Mouse (Mus musculus): Measurements from ENCODE around the gene Crygc. TPM values are rescaled to one million over a fixed set of nuclear protein-coding genes. Genes with fewer than 3 reads are reported as not detected.

Gene Crygc
- total RNA-seq (2021), result not detected
- long read RNA-seq, result 0 reads

DNA sequence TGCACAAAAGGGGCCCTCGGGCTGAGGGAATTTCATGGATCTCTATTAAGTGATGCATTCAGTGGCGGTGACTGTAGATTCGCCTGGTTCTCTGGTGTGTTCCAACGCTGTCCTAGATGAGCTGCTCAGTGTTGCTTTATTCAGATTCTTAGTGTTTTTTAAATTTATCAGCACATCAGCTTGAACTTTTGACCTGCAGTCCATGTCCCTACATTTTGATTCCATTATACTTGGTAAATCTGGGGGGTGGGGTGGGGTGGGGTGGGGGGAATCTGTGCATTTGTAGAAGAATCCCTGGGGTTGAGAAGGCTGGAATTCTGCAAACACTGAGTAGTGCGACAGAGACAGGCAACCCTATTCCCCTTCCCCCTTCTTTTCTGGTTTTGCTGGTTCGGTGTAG, at the start of gene Crygc:
Crygc (minus strand) TSS at position 101 of the 400 bp plus-strand sequence.
- DNase-seq (ENCODE audit: low spot score in 2 of 2), result no peak

DNA sequence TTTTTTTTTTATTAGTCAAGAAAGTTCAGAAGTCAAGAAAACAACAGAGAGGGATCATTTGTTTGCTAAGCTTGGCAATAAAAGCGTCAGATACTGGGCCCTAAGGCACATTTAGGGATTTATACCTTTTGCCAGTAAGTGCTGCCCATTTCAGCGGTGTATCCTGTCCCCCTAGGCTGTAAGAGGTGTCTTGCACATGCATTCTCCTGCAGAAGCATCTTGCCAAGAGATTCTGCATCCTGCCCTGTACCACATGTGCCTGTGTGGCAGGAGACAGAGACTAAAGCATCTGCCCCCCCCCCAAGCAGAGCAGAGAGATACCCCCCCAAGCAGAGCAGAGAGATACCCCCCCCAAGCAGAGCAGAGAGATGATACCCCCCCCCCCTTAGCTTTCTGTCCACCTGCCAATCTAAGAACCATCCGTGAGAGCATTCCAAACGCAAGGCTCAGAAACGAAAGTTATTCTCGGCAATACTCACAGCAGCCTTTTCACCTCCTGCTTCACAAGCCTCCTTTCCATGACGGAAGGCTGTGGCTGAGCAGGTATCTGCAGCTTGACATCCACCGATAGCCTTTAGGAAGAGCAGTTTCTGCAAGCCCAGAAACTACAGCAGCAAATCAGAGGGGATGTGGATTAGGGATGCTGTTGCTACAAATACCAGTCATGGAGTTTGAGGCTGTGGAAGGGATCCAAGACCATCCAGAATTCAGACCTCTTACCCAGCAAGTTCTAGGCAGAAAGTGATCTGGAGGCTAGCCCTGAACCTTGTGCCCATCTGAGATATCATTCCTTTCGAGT, 49.3 kb upstream of the Crygc start, which contains the start of gene D630023F18Rik:
D630023F18Rik (minus strand) TSS at position 641 of the 799 bp plus-strand sequence.
- peak in 1 of 2 experiments; percentile 47 for DNase-seq (ENCODE audit: low spot score in 2 of 2)

DNA sequence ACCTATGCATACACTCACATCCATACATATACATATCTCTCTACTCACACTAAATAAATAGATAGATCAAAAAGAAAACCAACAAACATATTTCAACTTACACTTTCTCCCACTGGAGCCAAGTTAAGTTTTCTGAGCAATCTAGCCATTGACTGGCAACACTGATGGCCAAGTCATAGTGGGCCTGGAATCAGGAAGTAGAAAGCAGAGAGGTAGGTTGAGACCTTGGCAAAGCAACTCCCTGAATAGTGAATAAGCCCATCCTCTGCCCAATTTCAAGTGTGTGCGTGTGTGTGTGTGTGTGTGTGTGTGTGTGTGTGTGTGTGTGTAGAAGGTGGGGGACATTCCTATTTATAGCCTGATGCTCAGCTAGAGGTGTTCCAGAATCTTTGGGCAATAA, 45.9 kb upstream of the Crygc start, which contains the start of gene Gm28845:
Gm28845 (minus strand) TSS at position 121 of the 400 bp plus-strand sequence.
- DNase-seq (ENCODE audit: low spot score in 2 of 2), result no peak

DNA sequence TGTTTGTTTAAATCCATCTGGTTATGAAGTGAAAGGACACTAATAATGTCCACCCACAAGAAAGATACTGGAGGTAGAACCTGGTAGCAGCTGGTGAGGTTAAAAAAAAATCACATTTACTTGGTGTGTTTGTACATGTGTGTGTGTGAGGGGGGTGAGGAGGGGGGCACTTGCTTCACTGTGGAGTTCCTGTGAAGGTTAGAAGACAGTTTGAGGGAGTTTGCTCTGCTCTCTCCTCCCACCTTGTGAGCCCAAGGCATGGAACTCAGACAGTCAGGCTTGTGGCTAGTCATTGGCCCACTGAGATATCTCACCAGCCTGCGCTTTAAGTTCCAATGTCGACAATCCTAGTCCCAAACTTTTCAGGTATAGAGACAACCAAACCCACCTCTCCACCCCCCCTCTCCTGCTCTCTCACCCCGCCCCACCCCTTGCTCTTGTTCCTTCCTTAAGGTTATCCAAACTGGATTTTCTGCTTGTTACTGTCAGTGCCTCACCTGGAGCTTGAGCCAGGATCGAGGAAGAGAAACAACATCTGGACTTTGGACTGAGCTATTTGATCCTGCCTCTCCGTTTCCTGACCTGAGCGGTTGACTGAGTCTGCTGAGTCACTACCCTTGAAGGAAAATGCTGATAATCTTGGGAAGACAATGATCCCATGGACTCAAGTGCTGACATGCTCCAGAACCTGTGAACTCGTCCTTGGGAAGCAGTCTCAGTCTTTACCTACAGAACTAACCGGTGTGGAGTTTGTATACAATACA, 44.8 kb upstream of the Crygc start:
- no peak for DNase-seq (ENCODE audit: low spot score in 2 of 2)

DNA sequence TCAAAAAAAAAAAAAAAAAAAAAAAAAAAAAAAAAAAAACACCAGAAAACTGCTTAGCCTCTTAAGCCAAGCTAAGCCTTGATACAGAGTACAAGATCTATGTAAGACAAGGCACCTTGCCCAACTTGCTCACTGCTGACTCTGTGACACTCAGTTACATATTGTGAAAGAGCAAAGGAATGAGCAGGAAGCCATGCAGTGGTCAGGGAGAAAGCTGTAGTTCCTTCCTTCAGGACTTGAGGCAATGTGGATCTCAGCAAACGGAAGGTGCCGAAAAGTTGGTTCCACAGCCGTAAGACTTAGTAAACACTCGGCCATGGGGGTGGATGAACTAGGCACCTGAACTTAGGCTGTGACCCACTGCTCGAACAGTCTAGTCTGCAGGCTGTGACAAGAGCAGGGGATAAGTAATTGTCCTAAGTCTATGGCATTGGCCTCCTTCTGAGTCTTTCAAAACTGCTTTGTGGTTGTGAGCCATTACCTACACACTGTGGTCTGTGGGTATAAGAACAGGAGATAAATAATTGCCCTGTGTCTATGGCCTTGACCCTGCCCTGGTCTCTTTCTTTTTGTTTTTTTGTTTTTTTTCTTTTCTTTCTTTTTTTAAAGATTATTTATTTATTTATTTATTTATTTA, 40.2 kb upstream of the Crygc start:
- no peak for DNase-seq (ENCODE audit: low spot score in 2 of 2)

DNA sequence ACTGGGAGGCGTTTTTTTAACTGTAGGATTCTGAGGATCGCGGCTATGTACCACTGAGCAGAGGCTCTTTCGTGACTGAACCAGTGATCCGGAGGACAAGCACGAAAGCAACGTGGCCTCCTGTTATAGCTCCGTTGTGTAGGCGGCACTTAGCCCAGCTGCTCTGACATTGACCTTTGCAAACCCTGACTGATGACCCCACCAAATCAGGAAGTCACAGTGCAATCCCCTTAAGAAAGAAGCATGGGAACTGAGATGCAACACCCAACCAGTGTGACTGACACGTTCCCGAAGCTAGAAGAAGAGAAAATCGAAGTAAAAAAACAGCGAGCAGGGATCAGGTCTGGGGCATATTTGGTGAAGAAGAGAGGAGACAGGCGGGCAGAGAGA, 39.3 kb upstream of the Crygc start:
- DNase-seq (ENCODE audit: low spot score in 2 of 2), result no peak

DNA sequence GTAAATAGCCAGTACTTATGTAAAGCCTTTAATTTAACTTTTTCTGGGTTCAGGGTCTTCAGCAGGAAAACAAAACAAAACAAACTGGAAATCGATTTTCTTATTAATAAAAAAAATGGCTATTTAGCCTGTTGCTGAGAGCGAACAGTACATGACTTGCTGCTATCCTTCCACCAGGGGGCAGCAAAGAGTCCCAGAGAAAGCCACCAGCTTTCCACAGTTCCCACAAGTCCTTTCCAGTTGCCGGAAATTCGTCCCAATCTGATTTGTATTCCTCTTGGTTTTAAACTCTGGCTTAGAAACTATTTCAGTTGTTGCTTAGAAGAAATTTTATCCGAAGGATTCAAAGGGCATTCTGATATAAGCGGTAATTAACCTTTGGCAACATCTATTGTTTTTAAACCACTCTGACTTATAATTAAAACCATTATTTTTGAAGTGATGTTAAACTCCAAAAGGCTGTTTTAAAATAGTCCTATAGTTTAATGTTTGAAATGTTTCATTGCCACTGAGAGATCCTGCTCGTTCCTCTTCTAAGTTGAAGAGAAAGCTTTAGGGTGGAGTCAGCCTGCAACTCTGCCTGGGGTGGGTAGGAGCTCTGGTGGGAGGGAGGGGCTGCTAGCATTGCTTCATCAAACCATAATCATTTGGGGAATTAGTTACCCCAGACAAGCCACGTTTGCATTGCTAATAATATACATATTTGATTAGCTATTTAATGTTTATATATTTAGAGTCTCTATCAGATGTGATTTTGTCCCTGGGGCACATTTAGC, 38.7 kb upstream of the Crygc start:
- peak; percentile 44 to 87 for DNase-seq (ENCODE audit: low spot score in 2 of 2)

DNA sequence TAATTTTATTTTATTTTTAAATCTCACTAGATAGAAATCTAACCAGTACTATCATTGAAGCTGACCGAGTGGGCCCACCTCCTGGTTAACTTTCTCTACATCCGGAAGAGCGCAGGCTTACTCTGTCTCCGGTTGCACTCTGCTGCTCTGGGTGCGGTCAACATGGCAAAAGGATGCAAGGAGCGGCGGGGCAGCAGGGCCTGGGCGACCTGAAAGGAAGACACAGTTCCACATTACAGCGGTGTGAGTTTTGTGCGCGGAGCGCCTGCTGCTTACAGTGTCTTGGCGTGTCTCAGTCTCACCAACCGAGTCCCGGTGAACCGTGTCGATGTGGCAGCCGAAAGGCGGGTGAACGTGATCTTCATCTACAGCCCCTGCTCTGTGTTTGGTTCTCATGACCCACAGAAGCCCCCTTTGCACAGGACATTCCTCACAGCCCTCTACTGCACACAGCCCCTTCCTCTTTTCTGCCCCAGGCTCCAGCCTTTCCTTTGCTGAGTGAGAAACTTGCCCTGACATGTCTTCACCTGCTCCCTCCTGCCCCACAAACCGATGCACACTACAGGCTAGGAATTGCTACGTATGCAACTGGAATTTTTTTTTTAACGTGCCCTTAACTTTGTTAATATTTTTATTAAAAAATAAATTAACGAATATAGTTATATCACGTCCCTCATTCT, 36.4 kb upstream of the Crygc start:
- DNase-seq (ENCODE audit: low spot score in 2 of 2), result no peak

DNA sequence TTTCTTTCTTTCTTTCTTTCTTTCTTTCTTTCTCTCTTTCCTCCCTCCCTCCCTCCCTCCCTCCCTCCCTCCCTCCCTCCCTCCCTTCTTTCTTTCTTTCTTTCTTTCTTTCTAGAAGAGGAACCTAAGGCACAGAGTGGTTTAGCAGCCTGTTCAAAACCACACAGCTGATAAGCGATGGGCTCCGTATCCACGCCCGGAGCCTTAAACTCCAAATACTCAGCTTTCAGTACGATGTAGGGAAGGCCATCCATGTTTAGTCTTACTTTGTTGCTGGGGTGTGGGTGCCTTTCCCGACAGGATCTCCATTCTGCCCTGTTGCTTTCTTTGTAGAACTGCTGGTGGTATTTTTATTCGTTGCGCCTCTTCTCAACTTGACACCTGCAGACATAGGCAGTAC, 35.7 kb upstream of the Crygc start:
- no peak for DNase-seq (ENCODE audit: low spot score in 2 of 2)

DNA sequence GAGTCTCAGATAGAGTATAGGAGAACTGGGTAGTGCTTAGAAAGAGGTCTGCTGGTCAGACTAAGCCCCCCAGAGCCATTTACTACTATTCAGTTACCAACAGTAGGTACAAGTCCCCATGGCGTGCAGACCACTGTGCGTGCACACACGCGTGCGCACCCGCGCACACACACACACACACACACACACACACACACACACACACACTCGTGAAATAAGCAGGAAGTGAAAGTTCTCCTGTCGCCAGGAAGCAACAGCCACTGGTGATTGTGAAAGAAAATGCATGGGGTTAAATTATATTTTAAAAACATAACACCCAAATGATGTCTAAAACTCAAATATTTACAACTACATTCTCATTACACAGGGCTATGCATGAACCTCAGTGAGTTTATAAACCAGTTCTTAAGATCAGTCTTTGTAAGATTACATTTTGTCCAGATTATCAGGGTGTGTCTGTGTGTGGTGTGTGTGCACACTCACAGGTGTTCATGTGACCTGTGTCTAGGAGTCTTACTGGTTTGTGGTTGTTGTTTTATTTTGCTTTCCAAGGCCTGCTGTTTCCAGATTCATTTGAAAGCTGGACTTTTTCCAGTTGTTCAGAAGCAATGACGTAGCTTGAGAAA, 34.3 kb upstream of the Crygc start:
- no peak for DNase-seq (ENCODE audit: low spot score in 2 of 2)

DNA sequence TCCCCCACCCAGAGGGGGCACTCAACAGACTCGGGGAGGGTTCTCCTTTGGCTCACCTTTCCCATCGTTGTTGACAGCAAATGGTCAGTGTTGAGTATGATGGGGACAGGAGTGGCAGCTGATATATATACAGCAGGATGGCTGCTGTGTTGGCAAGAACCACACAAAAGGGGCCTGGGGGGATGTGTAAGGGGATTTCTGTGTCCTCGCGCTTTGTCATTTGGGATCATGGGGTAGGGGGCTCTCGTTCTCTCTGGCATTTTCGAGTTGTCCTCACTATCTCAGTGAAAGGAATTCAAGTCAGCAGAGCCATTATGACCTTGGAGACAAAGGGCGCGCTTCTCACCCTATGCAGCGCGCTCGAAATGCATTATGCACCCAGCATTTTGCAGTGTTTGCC, 29.8 kb upstream of the Crygc start, which contains the start of gene Cryga:
Cryga (minus strand) TSS at position 101 of the 400 bp plus-strand sequence.
- DNase-seq (ENCODE audit: low spot score in 2 of 2), result no peak

DNA sequence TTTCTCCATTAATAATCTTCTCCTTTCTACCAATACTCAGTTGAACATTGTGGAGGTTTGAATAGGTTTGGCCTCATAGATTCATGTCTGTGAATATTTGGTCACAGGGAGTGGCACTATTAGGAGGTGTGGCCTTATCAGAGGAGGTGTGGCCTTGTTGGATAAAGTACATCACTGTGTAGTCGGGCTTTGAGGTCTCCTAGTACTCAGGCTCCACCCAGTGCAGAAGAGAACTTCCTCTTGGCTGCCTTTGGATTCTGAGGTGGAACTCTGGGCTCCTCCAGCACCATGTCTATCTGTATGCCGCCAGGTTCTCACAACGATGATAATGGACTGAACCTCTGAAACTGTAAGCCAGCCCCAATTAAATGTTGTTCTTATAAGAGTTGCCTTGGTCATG, 23.5 kb upstream of the Crygc start:
- no peak for DNase-seq (ENCODE audit: low spot score in 2 of 2)

DNA sequence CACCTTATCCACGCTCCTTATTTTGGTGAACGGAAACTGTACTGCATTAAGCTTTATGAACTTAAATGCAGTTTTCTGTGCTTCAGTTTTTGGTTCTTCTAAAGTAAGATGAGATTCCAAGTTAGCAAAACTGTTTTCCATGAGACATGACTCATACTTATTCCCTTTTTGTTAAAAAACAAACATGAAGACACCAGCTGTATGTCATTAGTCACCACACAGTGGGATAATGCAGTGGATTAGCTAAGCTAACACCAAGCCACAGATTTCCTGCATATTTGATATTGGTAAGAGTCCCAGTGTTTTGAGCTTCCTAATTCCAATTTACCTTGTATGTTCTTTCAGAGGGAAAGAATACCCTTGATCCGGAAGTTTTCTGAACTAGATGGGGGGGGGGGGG, 18.1 kb upstream of the Crygc start:
- DNase-seq (ENCODE audit: low spot score in 2 of 2), result no peak

DNA sequence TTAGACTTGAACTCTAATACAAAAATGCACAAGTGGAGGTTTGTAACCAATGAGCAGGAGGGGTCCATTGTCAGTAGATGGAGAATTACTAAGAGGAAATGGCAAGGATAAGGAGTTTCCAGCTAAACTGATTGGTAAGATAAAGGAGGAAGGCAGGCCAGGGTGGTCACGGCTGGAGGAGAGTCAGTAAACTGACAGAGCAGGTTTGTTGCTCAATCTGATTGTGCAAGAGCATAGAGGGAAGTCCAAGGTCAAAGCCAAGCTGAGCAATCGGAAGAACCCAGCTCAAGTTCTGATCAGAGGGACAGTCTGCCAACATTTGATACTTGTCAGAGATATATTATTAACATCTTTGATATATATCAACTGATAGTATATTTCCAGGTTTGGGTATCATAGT, 16.9 kb upstream of the Crygc start:
- DNase-seq (ENCODE audit: low spot score in 2 of 2), result no peak

DNA sequence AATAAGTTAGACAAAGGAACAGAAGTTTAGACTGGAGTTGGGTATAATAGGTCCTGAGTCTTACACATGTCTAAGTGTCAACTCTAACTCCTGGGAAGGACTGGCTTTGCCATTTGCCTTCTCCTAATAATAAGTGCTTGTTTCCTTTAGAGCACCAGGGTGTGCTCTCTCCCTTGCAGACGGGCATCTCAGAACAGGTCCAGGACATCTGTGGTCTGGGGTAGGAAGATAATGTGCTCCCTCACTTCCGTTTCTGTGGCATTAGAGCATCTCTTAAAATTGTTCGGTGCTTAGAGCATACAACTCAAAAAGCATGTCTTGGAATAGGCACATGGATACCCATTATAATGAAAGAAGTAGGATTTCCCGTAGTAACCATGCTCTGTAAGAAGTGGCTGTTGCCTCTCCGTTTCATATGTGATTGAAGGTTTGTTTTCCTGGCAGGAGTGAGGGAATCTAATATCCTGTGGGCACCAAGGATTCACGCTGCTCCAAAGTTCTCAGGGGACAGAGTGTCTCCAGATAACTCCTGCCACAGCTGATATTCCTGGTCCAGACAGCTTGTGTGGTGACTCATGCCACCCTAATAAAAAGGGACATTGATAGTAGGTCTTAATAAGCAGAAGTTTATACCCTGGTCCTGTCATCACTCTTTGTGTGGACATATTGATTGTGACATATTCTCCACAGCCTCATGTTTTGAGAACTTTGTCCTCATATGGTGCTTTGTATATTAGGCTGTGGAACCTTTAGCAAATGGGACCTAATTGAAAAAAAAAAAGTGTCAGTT, 15.3 kb upstream of the Crygc start:
- DNase-seq (ENCODE audit: low spot score in 2 of 2), result no peak

DNA sequence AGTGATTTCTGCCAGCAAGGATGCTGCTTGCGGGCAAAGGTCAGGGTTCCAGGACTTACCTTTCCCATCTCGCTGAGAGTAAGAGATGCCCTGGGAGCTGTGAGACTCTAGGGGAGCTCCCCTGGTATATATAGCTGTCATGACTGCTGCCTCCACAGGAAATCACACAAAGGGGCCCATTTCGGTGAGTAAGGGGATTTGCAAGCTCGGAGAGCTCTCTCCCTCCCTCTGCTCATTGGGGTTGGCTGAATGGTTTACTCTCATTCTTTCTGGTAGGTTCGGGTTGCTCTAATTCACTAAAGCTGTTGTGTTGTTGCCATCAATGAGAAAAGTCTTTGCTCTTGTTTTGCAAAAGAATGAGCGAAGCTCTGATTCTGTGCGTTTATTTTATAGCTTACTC, 8.7 kb upstream of the Crygc start, which contains the start of gene Crygb:
Crygb (minus strand) TSS at position 101 of the 400 bp plus-strand sequence.
- DNase-seq (ENCODE audit: low spot score in 2 of 2), result no peak

DNA sequence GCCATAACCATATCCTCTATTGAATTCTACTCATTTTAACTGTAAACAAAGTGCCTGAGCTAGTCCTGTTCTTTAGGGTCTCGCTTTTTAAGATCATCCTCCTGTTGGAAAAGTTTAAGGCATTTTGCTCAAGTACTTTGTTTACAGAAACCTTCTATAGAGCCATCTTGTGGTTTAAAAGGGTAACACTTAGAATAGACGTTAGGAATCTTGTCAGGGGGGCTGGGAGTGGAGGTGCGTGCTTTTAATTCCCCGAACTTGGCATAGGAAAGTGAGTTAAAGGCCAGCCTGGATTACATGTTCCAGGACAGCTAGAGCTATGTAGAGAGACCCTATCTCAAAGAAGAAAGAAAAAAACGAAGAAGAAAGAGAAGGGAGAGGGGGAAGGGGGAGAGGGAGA, 2.1 kb upstream of the Crygc start:
- DNase-seq (ENCODE audit: low spot score in 2 of 2), result no peak

DNA sequence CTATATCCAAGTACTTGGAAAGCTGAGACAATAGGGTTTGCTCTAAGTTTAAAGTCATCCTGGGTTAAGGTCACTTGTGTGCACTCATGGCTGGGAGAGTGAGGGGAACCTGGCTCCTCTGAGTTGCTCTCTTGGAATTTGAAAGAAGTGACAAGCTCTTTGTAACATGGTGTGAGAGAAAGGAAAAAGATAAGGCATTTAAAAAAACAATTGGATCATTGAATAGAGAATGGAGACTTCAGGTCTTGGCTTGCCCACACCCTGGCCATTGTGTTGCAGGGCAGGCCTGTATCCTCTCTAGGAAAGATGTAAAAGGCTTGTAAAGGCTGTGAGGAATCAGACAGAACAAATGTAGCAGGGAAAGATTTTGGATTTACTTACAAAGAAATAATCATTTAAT, 5.6 kb downstream of the Crygc start:
- no peak for DNase-seq (ENCODE audit: low spot score in 2 of 2)

DNA sequence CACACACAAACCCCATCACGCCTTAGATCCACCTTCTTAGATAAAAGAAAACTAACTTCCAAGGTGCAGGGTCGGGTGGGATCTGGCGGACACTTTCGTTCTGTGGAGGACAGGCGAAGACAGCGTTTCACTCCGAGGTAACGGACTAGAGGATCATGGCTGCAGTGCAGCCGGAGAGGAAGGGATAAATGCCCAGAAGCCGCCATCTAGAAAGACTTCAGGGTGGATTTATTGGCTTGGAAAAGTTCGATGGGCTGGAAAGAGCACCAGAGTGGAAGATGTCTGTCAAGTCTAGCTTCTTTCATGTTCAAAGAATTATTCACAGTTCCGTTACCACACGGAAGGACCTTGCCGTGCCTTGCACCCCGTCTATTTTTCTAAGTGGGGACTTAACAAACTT, 9.3 kb downstream of the Crygc start:
- DNase-seq (ENCODE audit: low spot score in 2 of 2), result no peak

Measured in layer of hippocampus, adult 18-20 months (tissue).